Mouse (Mus musculus) kidney, adult 2 months (tissue): ENCODE measurements around the gene Cadm2. TPM values are rescaled to one million over a fixed set of nuclear protein-coding genes. Genes with fewer than 3 reads are reported as not detected.

Experiments
- DNase-seq: peaks from one replicate; pipeline ENCODE4 v3.0.0; 2021
- H3K27ac ChIP-seq: fragments of 200-500 bp; 2 replicates; pipeline ENCODE4 v1.5.1; 2012; ENCODE audit warnings: low read depth, low read length, control low read depth, inconsistent platforms; ENCODE audit not compliant: insufficient read depth
- H3K27me3 ChIP-seq: fragments of 200-500 bp; replicated peaks from 2 replicates; pipeline ENCODE4 v1.6.1; 2012; ENCODE audit warnings: mild to moderate bottlenecking, moderate library complexity, low read length, inconsistent platforms; ENCODE audit not compliant: control insufficient read depth, insufficient read depth
- H3K36me3 ChIP-seq: fragments of 200-500 bp; 2 replicates; pipeline ENCODE4 v1.6.1; 2012; ENCODE audit warnings: mild to moderate bottlenecking, moderate library complexity, low read length, inconsistent platforms; ENCODE audit not compliant: control insufficient read depth, insufficient read depth
- H3K4me1 ChIP-seq: fragments of 200-500 bp; 2 replicates; pipeline ENCODE4 v1.6.1; 2011; ENCODE audit warnings: low read length; ENCODE audit not compliant: control insufficient read depth, insufficient read depth
- H3K4me3 ChIP-seq: fragments of 200-500 bp; 2 replicates; pipeline ENCODE4 v1.5.1; 2011; ENCODE audit warnings: mild to moderate bottlenecking, low read depth, low read length, control low read depth; ENCODE audit not compliant: insufficient read depth
- CTCF ChIP-seq: fragments of 200-500 bp; conservative IDR thresholded peaks from 2 replicates; pipeline ENCODE4 v1.5.1; 2011; ENCODE audit warnings: low read depth, mild to moderate bottlenecking, control low read depth, low read length, moderate library complexity, mixed read lengths; ENCODE audit not compliant: insufficient read depth, insufficient read length
- POLR2A ChIP-seq: fragments of 200-500 bp; IDR thresholded peaks from one replicate; pipeline ENCODE4 v1.6.1; 2011; ENCODE audit warnings: low read depth, low read length, control low read depth
- WGBS: fragments of 180-500 bp; shearing (Covaris S2); methylation state at CpG from one replicate; pipeline ENCODE4 v1.1.7; 2018; 5-methylcytosine and 5-hydroxymethylcytosine counted together
- polyA plus RNA-seq: library from polyadenylated mRNA; depleted of rRNA; stranded (reverse); fragments of >200 nt; gene quantifications from 2 replicates; pipeline ENCODE4 v1.2.3, GENCODE M21; 2012

Gene Cadm2
- polyA plus RNA-seq, 1 experiment: 0.27 TPM

DNA sequence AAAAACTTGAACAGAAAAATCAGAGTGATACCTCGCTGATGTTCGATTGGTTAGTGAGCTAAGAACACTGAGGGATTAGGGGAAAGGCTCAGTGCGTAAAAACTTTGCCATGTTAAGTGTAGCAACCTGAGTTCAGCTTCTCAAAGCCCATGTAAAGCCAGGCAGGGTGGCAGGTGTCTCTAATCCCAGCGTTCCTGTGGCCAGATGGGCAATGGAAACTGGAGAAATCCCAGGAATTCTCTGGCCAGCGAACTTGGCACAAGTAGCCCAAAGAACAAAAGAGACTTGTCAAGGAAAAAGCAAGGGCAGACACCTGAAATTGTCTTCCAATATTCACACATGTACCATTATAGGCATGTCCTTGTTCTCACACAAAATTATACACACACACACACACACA lies 377.1 kb downstream of the Cadm2 start:
- no peak for TF ChIP-seq CTCF
- TF ChIP-seq POLR2A: no peak
- WGBS: 81% methylated on average over 5 of the region's 5 CpGs
- no peaks in the 10 kb centered on the region for H3K4me1 ChIP-seq
- H3K4me3 ChIP-seq: no peak overlapping the region
- H3K27me3 ChIP-seq: no peaks in the 10 kb centered on the region
- no peak overlapping the region for H3K27ac ChIP-seq
- DNase-seq: no peak
- H3K36me3 ChIP-seq: no peaks in the 10 kb centered on the region

GRCm38 (mm10) chr16:67234862-67235261 lies 385.8 kb downstream of the Cadm2 start:
- H3K4me1 ChIP-seq: no peaks in the 10 kb centered on the region
- no peak for DNase-seq
- no peak for TF ChIP-seq CTCF
- TF ChIP-seq POLR2A: no peak

DNA sequence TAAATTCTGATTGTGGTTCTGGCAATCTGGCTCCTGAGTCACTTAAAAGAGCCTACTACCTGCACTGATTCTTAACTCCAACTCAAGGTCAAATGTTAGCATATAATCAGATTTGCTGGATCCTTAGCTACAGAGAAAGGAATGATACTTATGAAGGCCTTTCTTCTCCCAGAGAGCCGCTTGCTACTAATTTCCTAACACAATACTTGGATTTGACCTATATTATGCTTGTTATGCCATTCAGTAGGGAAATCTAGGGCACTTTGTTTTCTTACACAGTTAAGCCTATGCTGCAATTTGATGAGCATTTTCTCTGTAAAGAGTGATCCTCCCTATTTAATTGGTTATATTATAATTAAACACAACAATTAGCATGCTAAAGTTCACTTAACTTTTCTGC lies 394.0 kb downstream of the Cadm2 start:
- TF ChIP-seq POLR2A: no peak
- no peak for TF ChIP-seq CTCF
- H3K4me1 ChIP-seq: no peaks in the 10 kb centered on the region
- no peaks in the 10 kb centered on the region for H3K36me3 ChIP-seq
- DNase-seq: no peak
- H3K27me3 ChIP-seq: no peaks in the 10 kb centered on the region
- H3K4me3 ChIP-seq: no peak overlapping the region
- H3K27ac ChIP-seq: no peak overlapping the region
- 85% methylated on average over 1 of the region's 1 CpGs for WGBS

More at GRCm38 (mm10) chr16:67234862-67235261, 385.8 kb downstream of the Cadm2 start:
- no peak overlapping the region for H3K4me3 ChIP-seq
- WGBS: 26% methylated on average over 1 of the region's 1 CpGs
- H3K27ac ChIP-seq: no peak overlapping the region
- H3K36me3 ChIP-seq: no peaks in the 10 kb centered on the region
- H3K27me3 ChIP-seq: no peaks in the 10 kb centered on the region

DNA sequence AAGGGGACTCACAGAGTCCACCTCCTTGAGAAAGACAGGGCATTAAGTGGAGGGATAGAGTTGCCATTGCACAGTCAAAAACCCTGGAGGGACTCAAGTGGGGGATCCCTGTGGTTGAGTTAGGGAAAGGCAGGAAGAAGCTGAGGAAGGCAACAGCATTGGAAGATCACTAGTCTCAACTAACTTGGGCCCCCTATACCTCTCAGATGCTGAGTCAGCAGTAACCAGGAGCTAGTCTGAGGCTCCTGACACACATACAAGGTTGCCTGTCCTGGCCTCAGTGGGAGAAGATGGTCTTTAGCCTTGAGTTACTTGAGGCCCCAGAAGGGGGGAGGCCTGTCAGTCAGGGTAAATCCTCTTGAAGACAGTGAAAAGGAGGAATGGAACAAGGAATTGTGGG lies 417.4 kb downstream of the Cadm2 start:
- Histone ChIP-seq H3K4me3 (no peak overlapping the region), H3K27ac (no peak overlapping the region), H3K27me3 (no peaks in the 10 kb centered on the region), H3K36me3 (no peaks in the 10 kb centered on the region), H3K4me1 (no peaks in the 10 kb centered on the region)
- DNase-seq: no peak
- TF ChIP-seq CTCF: no peak
- no peak for TF ChIP-seq POLR2A

GRCm38 (mm10) chr16:67192852-67193415 lies 427.8 kb downstream of the Cadm2 start:
- no peak for TF ChIP-seq POLR2A
- TF ChIP-seq CTCF: no peak
- Histone ChIP-seq H3K36me3 (no peaks in the 10 kb centered on the region), H3K27me3 (no peaks in the 10 kb centered on the region), H3K27ac (no peak overlapping the region), H3K4me1 (no peaks in the 10 kb centered on the region), H3K4me3 (no peak overlapping the region)
- no peak for DNase-seq
- 84% methylated on average over 4 of the region's 4 CpGs for WGBS

GRCm38 (mm10) chr16:67192395-67192794 lies 428.3 kb downstream of the Cadm2 start:
- no peaks in the 10 kb centered on the region for H3K4me1 ChIP-seq
- no peak overlapping the region for H3K4me3 ChIP-seq
- 64% methylated on average over 2 of the region's 2 CpGs for WGBS
- TF ChIP-seq POLR2A (no peak), CTCF (no peak)
- H3K36me3 ChIP-seq: no peaks in the 10 kb centered on the region
- no peak for DNase-seq
- H3K27me3 ChIP-seq: no peaks in the 10 kb centered on the region
- no peak overlapping the region for H3K27ac ChIP-seq

- Histone ChIP-seq H3K4me1 (no peaks in the 10 kb centered on the region), H3K36me3 (no peaks in the 10 kb centered on the region), H3K4me3 (no peak overlapping the region), H3K27me3 (no peaks in the 10 kb centered on the region), H3K27ac (no peak overlapping the region)
- no peak for DNase-seq
- 88% methylated on average over 1 of the region's 1 CpGs for WGBS
- TF ChIP-seq POLR2A: no peak
- no peak for TF ChIP-seq CTCF
These were observed 434.4 kb downstream of the Cadm2 start for GRCm38 (mm10) chr16:67186322-67186721.
